Mouse (Mus musculus) layer of hippocampus, adult 9-11 months (tissue): ENCODE results near the gene Coq4.

Experiments used
- DNase-seq: peaks from one replicate; pipeline ENCODE4 v3.0.0; 2022

Gene Coq4

DNA sequence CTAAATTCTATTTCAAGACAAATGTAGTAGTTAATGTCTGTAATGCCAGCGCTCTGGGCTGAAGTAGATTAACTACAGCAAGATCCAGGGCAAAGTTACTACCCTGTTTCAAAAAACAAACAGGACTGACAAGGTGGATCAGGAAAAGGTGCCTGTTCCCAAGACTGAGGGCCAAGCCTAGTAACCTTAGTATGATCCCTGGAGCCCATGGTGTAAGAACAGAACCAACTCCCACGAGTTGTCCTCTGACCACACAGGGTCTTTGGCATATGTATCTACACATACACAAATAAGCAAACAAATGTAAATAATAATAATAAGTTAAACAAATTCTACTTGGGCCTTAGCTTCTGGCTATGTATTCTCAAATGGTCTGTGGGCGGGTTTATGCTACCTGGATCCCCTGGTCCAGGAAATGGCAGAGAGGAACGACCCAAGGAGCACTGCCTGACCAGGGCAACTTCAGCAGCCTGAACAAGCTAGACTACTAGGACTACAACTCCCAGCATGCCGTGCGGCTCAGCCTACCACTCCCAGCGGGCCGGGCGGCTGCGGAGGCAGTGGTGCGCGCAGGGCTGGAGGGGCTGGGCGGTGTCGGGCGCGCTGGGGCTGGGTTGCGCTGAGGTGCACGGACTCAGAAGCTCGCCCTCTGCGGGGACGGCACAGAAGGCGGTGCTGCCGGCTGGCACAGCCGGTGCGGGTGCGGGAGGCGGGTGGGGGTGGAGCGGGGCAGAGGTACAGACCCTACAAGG lies 15.0 kb downstream of the Coq4 start, which contains the start of gene Slc27a4:
Slc27a4 (plus strand) TSS at position 560 of the 752 bp plus-strand sequence.
- peak; percentile 95 for DNase-seq

- DNase-seq = no peak
Observed at GRCm38 (mm10) chr2:29802827-29803201, 15.5 kb downstream of the Coq4 start.

- DNase-seq = no peak
Observed at GRCm38 (mm10) chr2:29803400-29803831, 16.1 kb downstream of the Coq4 start.

DNA sequence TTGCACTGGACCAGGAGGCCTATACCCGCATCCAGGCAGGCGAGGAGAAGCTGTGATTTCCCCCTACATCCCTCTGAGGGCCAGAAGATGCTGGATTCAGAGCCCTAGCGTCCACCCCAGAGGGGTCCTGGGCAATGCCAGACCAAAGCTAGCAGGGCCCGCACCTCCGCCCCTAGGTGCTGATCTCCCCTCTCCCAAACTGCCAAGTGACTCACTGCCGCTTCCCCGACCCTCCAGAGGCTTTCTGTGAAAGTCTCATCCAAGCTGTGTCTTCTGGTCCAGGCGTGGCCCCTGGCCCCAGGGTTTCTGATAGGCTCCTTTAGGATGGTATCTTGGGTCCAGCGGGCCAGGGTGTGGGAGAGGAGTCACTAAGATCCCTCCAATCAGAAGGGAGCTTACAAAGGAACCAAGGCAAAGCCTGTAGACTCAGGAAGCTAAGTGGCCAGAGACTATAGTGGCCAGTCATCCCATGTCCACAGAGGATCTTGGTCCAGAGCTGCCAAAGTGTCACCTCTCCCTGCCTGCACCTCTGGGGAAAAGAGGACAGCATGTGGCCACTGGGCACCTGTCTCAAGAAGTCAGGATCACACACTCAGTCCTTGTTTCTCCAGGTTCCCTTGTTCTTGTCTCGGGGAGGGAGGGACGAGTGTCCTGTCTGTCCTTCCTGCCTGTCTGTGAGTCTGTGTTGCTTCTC lies 28.5 kb downstream of the Coq4 start:
- DNase-seq = no peak

- peak; percentile 86 for DNase-seq
Observed at GRCm38 (mm10) chr2:29817426-29818232, 30.3 kb downstream of the Coq4 start.

DNA sequence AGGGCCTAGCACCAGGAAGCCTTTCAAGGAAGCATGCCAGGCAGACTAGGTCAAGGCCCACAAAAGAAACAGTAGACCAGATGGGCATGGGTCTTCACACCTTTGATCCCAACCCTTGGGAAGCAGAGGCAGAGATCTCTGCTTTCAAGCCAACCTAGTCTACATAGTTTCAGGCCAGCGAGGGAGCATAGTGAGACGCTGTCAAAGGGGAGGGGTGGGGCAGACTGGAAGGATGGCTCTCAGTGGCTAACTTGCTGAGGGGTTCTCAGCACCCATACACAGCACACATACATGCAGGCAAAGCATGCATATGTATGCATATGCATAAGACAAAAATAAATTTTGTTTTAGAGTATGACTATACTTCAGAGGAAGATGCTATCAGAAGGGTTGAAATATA lies 32.1 kb downstream of the Coq4 start:
- DNase-seq = no peak

GRCm38 (mm10) chr2:29820025-29820817 lies 32.9 kb downstream of the Coq4 start, which contains the start of gene Urm1:
Gene Urm1 (plus strand): TSS chr2:29820075.
- DNase-seq = peak; percentile 55

GRCm38 (mm10) chr2:29826318-29826925 lies 39.1 kb downstream of the Coq4 start:
- DNase-seq = no peak

- DNase-seq = peak; percentile 97
Observed at GRCm38 (mm10) chr2:29826926-29827708, 39.8 kb downstream of the Coq4 start.

DNA sequence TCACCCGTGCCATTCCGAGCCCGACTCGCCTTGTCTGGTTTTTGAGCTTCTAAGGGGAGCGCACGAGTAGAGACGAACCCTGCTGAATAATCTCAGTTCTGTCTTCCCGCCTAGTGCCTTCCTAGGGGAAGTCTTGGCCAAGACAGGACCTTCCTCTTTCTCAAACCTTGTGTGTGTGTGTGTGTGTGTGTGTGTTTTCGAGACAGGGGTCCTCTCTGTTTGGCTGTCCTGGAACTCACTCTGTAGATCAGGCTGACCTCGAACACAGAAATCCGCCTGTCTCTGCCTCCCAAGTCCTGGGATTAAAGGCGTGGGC lies 40.4 kb downstream of the Coq4 start:
- no peak for DNase-seq

DNA sequence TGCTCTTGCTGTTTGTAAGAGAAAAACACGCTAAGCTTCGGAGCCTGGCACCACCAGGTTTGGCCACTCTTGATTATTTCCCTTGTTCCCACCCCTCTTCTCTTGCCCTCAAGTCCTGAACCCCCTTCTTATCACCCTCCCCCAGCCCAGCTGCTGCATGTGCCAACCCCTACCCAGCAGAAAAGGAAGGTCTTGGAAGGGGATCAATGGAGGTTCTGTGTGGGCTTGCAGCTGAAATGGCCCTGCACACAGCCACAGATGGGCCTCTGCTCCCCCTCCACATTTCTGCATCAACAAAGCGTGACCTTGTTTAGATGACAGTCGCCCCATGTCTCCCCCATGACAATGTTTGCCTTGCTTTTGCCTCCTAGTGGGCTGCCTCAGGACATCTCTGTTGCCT lies 43.8 kb downstream of the Coq4 start:
- peak; percentile 90 for DNase-seq

- no peak for DNase-seq
Observed at GRCm38 (mm10) chr2:29833796-29834195, 46.5 kb downstream of the Coq4 start.

GRCm38 (mm10) chr2:29835391-29835899 lies 48.2 kb downstream of the Coq4 start:
- no peak for DNase-seq

DNA sequence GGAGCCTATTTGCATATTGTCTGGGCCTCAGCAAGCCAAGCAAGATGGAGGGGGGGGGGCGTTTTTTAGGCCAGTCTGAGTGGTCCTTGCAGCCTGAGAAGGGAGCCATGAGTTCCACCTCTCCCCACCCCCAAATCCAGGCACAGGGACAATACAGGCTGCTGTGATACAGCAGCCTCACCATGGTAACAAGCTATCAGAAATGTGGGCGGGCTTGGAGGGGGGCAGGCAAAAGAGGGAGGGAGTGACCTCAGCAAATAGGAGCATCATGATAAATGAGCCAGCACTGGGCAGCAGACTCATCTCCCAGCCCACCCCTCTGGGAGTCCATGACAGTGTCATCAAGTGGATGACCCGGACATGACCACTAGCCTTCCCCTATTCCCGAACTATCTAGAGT lies 52.2 kb downstream of the Coq4 start:
- DNase-seq = no peak

- DNase-seq = peak; percentile 80
Observed at GRCm38 (mm10) chr2:29843231-29844105, 56.2 kb downstream of the Coq4 start.

GRCm38 (mm10) chr2:29844115-29844514 lies 56.8 kb downstream of the Coq4 start:
- no peak for DNase-seq

- no peak for DNase-seq
Observed at GRCm38 (mm10) chr2:29844661-29845060, 57.4 kb downstream of the Coq4 start.

GRCm38 (mm10) chr2:29845636-29846035 lies 58.3 kb downstream of the Coq4 start:
- DNase-seq = no peak

DNA sequence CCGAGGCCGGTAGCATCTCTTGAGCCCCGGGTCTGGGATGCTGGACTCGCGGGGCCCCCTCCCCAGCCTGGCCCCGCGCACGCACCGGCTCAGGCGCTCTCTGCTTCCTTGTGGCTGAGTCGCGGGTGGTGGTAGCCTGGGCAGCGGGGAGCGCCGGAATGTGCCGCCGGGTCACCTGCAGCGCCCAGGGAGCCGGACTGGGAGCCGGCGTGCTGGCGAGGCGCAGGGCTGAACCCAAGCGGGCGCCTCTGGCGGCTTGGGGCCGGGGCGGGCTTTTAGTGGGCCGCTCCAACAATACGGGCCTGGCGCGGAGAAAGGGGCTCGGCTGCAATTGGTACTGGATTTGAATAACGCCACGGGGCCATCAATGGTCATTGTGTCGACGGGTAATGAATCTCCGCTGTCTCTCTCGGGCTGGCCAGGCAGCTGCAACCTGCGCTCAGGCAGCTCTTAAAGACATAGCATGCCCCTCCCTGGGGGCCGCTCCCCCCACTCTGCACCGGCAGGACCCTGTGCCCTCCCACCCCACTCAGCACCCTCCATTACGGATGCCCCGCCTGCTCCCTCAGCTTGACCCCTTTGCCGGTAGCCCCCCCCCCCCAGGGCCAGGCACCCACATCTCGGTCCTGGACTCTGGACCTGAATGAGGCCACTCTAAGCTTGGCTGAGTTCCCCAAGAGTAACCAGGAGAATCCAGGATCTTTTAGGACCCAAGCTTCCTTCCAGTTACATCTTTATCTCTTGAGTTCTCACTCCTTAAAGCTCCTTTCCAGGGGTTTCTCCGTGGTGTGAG lies 59.0 kb downstream of the Coq4 start:
- DNase-seq = peak; percentile 71
